Mouse (Mus musculus): ENCODE data around the gene Cyfip2. TPM values are rescaled to one million over a fixed set of nuclear protein-coding genes. Genes with fewer than 3 reads are reported as not detected.

Gene Cyfip2
- polyA plus RNA-seq, 1 experiment from 2014 or later = 65.1 TPM

DNA sequence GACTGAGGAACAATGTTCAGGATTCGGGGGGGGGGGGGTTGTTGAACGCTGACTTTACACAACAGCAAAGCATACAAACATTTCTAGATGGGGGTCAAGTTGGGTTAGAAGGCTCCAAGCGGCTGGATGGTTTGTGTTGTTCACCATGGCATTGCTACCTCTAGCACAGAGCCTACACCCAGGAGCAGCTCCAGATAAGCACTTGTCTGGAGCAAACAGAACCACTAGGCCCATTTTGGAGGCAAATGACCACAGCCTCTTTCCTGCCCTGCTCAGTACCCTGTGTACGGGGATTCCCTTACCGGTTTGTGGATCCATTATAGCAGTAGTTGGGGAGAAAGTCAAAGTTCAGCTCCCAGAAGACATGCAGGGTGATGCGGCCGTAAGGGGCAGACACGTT lies 70.7 kb downstream of the Cyfip2 start:
- ATAC-seq (ENCODE audit: low FRiP score) = no peak
- Histone ChIP-seq H3K27me3 (no peaks in the 10 kb centered on the region), H3K27ac (no peak overlapping the region), H3K4me1 (no peaks in the 10 kb centered on the region), H3K9ac (no peak overlapping the region), H3K4me2 (replicated peaks) (no peak overlapping the region), H3K4me3 (no peak overlapping the region), H3K9me3 (replicated peaks) (no peaks in the 10 kb centered on the region), H3K36me3 (peaks cover 70% of the 10 kb centered on the region)
- WGBS = 90% methylated on average over 8 of the region's 8 CpGs

DNA sequence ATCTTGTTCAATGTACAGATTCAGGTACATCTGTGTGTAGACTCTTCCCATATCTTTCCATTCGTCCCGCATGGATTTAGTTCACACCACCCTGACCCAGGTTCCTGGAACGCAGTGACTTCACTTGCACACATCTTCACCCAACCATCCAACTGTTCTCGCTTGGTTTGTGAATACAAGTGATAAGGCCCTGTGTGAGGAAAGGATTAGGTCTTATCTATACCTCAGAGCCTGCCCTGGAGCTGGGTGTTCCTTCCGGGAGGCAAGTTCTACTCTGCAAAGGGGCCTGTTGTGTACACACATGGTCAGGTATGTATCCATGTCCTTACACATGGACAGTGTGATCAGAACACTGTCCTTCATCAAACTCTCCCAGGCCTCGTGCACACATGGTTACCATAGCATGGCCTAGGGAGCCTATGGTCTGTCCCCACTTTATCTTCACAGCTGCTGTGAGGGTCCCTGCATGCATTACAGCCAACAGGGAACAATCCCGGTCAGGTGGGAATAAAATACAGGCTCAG lies 71.4 kb downstream of the Cyfip2 start:
- H3K4me2 ChIP-seq (replicated peaks) = no peak overlapping the region
- no peaks in the 10 kb centered on the region for H3K9me3 ChIP-seq (replicated peaks)
- peaks cover 64% of the 10 kb centered on the region for H3K36me3 ChIP-seq
- H3K4me3 ChIP-seq = no peak overlapping the region
- no peak overlapping the region for H3K9ac ChIP-seq
- H3K27me3 ChIP-seq = no peaks in the 10 kb centered on the region
- H3K27ac ChIP-seq = no peak overlapping the region
- 98% methylated on average over 7 of the region's 7 CpGs for WGBS
- no peak for ATAC-seq (ENCODE audit: low FRiP score)
- no peaks in the 10 kb centered on the region for H3K4me1 ChIP-seq

DNA sequence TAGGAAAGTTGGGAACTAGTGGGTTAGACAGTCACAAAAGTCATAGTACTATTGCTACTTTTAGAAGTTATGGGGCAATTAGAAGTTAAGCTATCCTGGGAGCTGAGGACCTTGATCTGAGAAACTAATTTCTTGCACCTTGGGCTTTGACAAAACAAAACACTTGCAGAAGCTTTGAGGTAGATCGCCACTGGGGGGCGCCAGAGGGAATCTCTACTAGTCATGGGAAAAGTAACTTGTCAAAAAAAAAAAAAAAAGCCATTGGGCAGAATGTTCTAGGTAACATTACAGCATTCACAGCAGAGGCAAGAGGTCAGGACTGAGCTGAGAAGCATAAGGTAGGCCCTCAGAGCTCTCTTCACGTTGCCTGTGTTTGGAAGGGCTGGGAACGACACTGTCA lies 75.7 kb downstream of the Cyfip2 start:
- WGBS = 44% methylated on average over 4 of the region's 4 CpGs
- no peak overlapping the region for H3K4me2 ChIP-seq (replicated peaks)
- H3K9ac ChIP-seq = no peak overlapping the region
- H3K4me1 ChIP-seq = peaks cover 15% of the 10 kb centered on the region
- no peak for ATAC-seq (ENCODE audit: low FRiP score)
- H3K27ac ChIP-seq = no peak overlapping the region
- H3K27me3 ChIP-seq = no peaks in the 10 kb centered on the region
- H3K9me3 ChIP-seq (replicated peaks) = no peaks in the 10 kb centered on the region
- H3K36me3 ChIP-seq = peaks cover 47% of the 10 kb centered on the region
- no peak overlapping the region for H3K4me3 ChIP-seq

DNA sequence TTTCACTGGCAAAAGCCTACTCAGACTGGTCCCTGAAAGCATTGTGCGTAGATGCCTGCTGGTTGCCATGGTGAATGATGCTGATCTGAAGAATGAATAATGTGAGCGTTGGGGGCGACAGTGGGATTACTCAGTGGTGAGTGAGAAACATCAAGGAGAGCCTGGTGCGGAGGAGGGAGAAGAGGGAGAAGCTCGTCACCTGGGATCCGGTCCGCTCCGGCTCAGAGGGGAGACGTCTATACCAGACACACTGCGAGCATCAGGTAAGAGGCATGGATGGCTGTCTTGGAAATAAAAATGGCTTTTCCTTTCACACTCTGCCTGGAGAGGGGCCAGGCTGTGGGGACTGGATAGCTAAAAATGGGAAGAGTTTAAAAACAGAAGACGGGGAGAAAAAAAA lies 77.3 kb downstream of the Cyfip2 start, which contains the start of gene Fndc9:
Gene Fndc9, plus strand, starts transcription at position 198 of the 400 bp plus-strand sequence.
- Histone ChIP-seq H3K9me3 (replicated peaks) (no peaks in the 10 kb centered on the region), H3K27me3 (no peaks in the 10 kb centered on the region), H3K4me3 (no peak within 1 kb of the TSS), H3K36me3 (peaks cover 42% of the 10 kb centered on the region), H3K9ac (no peak within 1 kb of the TSS), H3K4me2 (replicated peaks) (no peak within 1 kb of the TSS), H3K27ac (peak within 1 kb of the TSS; percentile 26), H3K4me1 (peaks cover 15% of the 10 kb centered on the region)
- 37% methylated on average over 11 of the region's 11 CpGs for WGBS
- peak; percentile 76 for ATAC-seq (ENCODE audit: low FRiP score)

DNA sequence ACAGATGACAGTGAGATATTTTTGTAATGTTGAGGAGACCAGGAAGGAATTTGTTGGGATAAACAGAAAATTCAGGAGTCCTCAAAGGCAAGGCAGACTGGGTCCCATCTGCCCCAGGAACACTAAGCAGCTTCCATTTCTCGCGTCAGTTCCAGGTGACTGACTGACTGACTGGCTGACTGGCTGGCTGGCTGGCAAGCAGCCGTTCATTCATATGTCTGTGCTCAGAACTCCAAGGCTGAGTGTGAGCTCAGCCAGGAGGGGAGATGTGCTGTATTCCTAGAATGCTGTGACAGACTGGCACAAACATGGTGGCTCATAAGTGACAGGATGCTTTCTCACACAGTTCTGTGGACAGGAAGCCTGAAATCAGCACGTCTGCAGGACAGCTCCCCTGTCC lies 78.7 kb downstream of the Cyfip2 start:
- Histone ChIP-seq H3K4me2 (replicated peaks) (no peak overlapping the region), H3K9ac (no peak overlapping the region), H3K27me3 (no peaks in the 10 kb centered on the region), H3K9me3 (replicated peaks) (no peaks in the 10 kb centered on the region), H3K27ac (peak overlapping the region; percentile 40; the same call in 1 of the 2 replicates), H3K4me3 (no peak overlapping the region), H3K4me1 (peaks cover 15% of the 10 kb centered on the region), H3K36me3 (peaks cover 34% of the 10 kb centered on the region)
- WGBS = 87% methylated on average over 4 of the region's 4 CpGs
- ATAC-seq (ENCODE audit: low FRiP score) = no peak

DNA sequence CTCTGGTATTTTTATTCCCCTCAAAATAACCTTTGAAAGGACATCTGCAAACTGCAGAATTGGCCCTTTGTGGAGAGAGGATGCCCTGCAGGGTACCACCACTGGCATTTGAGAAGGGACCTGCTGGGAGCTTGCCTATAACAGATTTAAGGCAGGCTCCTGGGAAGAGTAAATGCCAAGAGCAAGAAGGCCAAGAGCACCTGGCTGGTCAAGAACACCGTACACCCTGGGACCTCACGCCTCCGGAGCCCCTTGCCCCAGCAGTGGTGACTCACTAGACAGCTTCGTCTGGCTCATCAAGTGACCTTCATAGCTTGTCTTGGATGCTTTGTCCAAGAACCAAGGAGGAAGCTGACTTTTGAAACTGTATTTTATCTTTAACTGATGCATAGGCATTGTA lies 79.9 kb downstream of the Cyfip2 start:
- no peak overlapping the region for H3K27ac ChIP-seq
- H3K36me3 ChIP-seq = peaks cover 26% of the 10 kb centered on the region
- no peak overlapping the region for H3K4me3 ChIP-seq
- no peak overlapping the region for H3K9ac ChIP-seq
- H3K4me2 ChIP-seq (replicated peaks) = no peak overlapping the region
- WGBS = 89% methylated on average over 4 of the region's 4 CpGs
- no peak for ATAC-seq (ENCODE audit: low FRiP score)
- H3K27me3 ChIP-seq = no peaks in the 10 kb centered on the region
- no peaks in the 10 kb centered on the region for H3K9me3 ChIP-seq (replicated peaks)
- peaks cover 15% of the 10 kb centered on the region for H3K4me1 ChIP-seq

DNA sequence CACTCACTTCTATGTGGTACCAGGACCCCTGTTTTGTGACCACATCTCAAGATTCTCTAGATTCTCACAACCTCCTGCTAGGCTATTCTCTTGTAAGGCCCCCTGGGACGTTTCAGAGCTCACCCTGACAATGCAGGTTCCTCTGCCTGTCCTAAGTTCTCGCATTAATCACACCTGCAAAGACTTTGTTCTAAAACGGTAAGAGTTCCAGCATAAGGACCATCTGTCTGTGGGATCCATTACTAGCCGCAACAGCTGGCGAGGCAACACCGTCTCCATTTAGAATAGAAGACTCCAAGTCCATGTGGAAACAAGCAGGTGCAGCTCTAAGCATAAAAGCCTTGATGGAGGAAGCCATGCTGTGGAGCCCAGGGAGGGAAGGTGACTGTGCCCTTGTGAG lies 82.5 kb downstream of the Cyfip2 start:
- no peak for ATAC-seq (ENCODE audit: low FRiP score)
- Histone ChIP-seq H3K4me2 (replicated peaks) (no peak overlapping the region), H3K27ac (no peak overlapping the region), H3K9ac (no peak overlapping the region), H3K9me3 (replicated peaks) (no peaks in the 10 kb centered on the region), H3K27me3 (no peaks in the 10 kb centered on the region), H3K4me1 (peaks cover 8% of the 10 kb centered on the region), H3K36me3 (peaks cover 20% of the 10 kb centered on the region; the same call in 1 of the 2 replicates), H3K4me3 (no peak overlapping the region)
- WGBS = 58% methylated on average over 6 of the region's 6 CpGs

DNA sequence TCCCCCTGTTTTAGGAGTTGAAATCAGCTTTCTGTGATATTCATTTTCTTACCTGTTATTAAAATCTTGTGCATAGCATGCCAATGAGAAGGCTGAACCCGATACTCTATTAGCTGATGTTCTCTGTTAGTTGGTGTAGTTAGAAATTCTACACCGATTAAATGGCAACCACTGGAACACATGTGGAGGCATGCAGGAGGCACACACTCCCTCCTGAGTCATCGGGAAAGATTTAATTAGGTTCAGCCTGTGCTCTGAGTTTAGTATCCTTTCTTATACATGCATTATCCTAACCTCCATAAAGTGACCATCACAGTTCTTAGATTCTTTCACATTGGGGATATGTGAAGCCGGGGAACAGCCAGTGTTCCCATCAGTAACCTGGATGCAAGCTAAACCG lies 87.3 kb downstream of the Cyfip2 start:
- 83% methylated on average over 5 of the region's 5 CpGs for WGBS
- peaks cover 42% of the 10 kb centered on the region for H3K36me3 ChIP-seq

DNA sequence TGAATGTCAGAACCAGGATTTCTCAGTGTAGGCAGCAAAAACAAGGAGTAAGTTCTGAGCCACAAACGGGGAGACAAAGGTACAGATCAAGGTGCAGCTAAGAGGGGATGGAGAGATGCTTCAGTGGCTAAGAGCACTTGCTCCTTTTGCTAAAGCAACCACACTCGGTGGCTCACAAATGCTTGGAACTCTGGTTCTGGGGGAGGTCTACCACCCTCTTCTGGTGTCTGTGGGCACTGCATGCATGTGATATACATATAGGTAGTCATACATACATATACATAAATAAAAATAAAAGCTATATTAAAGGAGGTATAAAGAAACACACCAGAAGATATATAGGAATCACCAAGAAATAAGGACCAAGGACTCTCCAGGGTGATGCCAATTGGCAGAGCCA lies 89.1 kb downstream of the Cyfip2 start:
- Histone ChIP-seq H3K9me3 (replicated peaks) (no peaks in the 10 kb centered on the region), H3K27ac (no peak overlapping the region), H3K9ac (no peak overlapping the region), H3K4me1 (peaks cover 22% of the 10 kb centered on the region), H3K36me3 (peaks cover 36% of the 10 kb centered on the region), H3K4me2 (replicated peaks) (no peak overlapping the region), H3K4me3 (no peak overlapping the region), H3K27me3 (no peaks in the 10 kb centered on the region)
- ATAC-seq (ENCODE audit: low FRiP score) = no peak
- 67% methylated on average over 2 of the region's 2 CpGs for WGBS

More for the DNA sequence above, 87.3 kb downstream of the Cyfip2 start:
- Histone ChIP-seq H3K4me3 (no peak overlapping the region), H3K27me3 (no peaks in the 10 kb centered on the region), H3K9ac (no peak overlapping the region), H3K9me3 (replicated peaks) (no peaks in the 10 kb centered on the region), H3K4me2 (replicated peaks) (no peak overlapping the region), H3K4me1 (peaks cover 6% of the 10 kb centered on the region; the same call in 1 of the 2 replicates), H3K27ac (no peak overlapping the region)
- ATAC-seq (ENCODE audit: low FRiP score) = no peak

DNA sequence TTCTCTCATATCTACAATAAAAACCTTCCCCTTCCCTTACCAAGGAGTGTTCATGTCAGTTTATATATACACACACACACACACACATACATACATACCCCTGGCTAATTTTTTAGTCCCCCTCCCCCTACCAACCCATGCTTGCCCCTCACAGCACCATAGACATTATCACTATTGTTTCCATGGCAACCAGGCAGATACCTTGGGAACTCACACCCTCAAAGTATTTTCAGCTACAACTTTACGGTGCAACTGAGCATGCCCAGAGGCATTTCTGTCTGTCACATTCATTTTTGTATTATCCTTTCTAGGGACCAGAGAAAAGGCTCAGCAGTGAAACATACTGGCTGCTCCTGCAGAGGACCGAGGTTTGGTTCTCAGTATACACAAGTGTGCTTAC lies 92.4 kb downstream of the Cyfip2 start:
- no peaks in the 10 kb centered on the region for H3K9me3 ChIP-seq (replicated peaks)
- no peak overlapping the region for H3K9ac ChIP-seq
- H3K4me3 ChIP-seq = no peak overlapping the region
- H3K36me3 ChIP-seq = peaks cover 36% of the 10 kb centered on the region
- no peak for ATAC-seq (ENCODE audit: low FRiP score)
- peaks cover 34% of the 10 kb centered on the region for H3K4me1 ChIP-seq
- no peak overlapping the region for H3K4me2 ChIP-seq (replicated peaks)
- no peaks in the 10 kb centered on the region for H3K27me3 ChIP-seq
- H3K27ac ChIP-seq = 0 out of 2 replicates have a peak overlapping the region, but pooled peaks have one; percentile 7
- 84% methylated on average over 2 of the region's 2 CpGs for WGBS

DNA sequence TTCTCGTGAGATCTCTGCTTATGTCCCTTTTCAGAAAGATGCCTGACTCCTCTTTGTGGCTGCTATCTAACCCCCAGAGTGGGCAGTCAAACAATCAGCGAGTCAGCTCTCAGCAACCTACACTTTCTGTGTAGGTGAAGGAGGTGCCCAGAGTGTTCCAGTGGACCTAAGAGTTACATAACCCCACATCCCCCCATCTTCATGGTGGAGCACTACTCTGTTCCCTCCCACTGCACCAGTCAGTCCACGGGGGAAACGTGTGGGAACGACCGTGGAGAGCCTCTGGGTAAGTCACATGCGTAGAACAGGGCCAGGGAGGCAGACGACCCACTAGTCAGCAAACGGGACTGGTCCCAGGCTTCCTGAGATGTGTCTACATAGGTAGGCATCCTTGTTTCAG lies 93.3 kb downstream of the Cyfip2 start:
- Histone ChIP-seq H3K4me3 (no peak overlapping the region), H3K36me3 (peaks cover 36% of the 10 kb centered on the region), H3K27ac (peak overlapping the region; percentile 89), H3K4me2 (replicated peaks) (no peak overlapping the region), H3K4me1 (peaks cover 38% of the 10 kb centered on the region), H3K9ac (no peak overlapping the region), H3K9me3 (replicated peaks) (no peaks in the 10 kb centered on the region), H3K27me3 (no peaks in the 10 kb centered on the region)
- 72% methylated on average over 9 of the region's 9 CpGs for WGBS
- no peak for ATAC-seq (ENCODE audit: low FRiP score)

DNA sequence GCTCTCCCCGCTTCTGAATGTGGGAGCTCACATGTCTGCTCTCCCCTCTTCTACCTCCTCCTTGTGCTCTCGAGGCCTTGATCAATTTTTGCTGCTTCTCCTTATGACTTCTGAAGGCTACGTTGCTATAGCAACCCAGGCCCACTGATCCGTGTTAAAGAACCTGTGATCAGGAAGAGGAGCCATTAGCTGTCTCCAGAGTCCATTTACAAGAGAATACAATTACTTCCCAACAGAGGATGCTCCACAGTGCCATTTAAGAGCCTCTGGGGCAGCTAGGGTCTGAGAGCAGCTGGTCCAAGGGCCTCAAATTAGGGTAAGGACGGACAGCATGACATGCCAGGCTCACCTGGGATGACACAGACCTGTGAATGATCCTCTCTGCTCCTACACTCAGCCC lies 94.1 kb downstream of the Cyfip2 start:
- no peak overlapping the region for H3K4me2 ChIP-seq (replicated peaks)
- H3K36me3 ChIP-seq = peaks cover 29% of the 10 kb centered on the region
- H3K9ac ChIP-seq = no peak overlapping the region
- no peaks in the 10 kb centered on the region for H3K27me3 ChIP-seq
- H3K4me3 ChIP-seq = no peak overlapping the region
- H3K4me1 ChIP-seq = peaks cover 38% of the 10 kb centered on the region
- ATAC-seq (ENCODE audit: low FRiP score) = peak; percentile 75
- no peaks in the 10 kb centered on the region for H3K9me3 ChIP-seq (replicated peaks)
- peak overlapping the region; percentile 89 for H3K27ac ChIP-seq
- 23% methylated on average over 5 of the region's 5 CpGs for WGBS

DNA sequence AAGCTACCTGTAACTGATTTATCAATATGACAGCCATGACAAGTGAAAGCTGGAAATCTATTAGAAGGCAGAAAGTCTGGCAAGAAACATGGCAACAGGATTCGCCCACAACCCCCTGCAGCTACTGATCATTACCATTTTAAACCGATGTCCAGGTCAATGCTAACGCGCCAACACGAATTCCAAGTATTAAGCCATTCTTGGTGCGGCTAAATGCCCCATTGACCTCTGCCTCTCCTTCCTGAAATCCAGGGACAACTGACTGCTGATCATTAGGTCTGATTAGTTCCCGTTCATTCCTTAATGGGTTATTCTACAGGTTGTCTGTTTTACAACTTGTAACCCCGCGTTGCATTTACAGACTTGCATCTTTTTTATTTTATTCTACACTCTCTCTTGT lies 95.0 kb downstream of the Cyfip2 start:
- Histone ChIP-seq H3K9me3 (replicated peaks) (no peaks in the 10 kb centered on the region), H3K27ac (peak overlapping the region; percentile 89), H3K9ac (no peak overlapping the region), H3K4me3 (no peak overlapping the region), H3K4me1 (peaks cover 38% of the 10 kb centered on the region), H3K27me3 (no peaks in the 10 kb centered on the region), H3K4me2 (replicated peaks) (no peak overlapping the region), H3K36me3 (peaks cover 24% of the 10 kb centered on the region)
- WGBS = 80% methylated on average over 9 of the region's 9 CpGs
- ATAC-seq (ENCODE audit: low FRiP score) = no peak
